Mouse (Mus musculus): ENCODE data around the gene Afm. TPM values are rescaled to one million over a fixed set of nuclear protein-coding genes. Genes with fewer than 3 reads are reported as not detected.

Afm gene
- polyA plus RNA-seq, 2 experiments = 11.1 to 16.8 TPM

GRCm38 (mm10) chr5:90492440-90492839 lies 26.3 kb upstream of the Afm start:
- peak overlapping the region; percentile 24 to 29; a peak in 3 of 4 replicates for H3K4me3 ChIP-seq (ENCODE audit: insufficient read depth in 1 of 2, low read depth in 2 of 2, low read length in 2 of 2)
- no peaks in the 10 kb centered on the region for H3K36me3 ChIP-seq (replicated peaks; ENCODE audit: control insufficient read depth, insufficient read depth, low read depth)
- H3K27ac ChIP-seq = no peak overlapping the region
- no peak for DNase-seq (ENCODE audit: low read depth in 3 of 3, low spot score in 3 of 3)
- H3K9ac ChIP-seq (replicated peaks) = no peak overlapping the region
- H3K9me3 ChIP-seq (ENCODE audit: control insufficient read depth, low read length) = no peaks in the 10 kb centered on the region
- no peak for TF ChIP-seq EP300 (IDR thresholded peaks at IDR 0.05; ENCODE audit: low read depth)
- peaks cover 0 to 4% of the 10 kb centered on the region in 2 experiments; a peak in 2 of 4 replicates for H3K4me1 ChIP-seq (replicated peaks; ENCODE audit: control insufficient read depth in 2 of 2, insufficient read depth in 2 of 2, low read length in 1 of 2)
- H3K4me2 ChIP-seq (ENCODE audit: low read depth) = peak overlapping the region; percentile 20; the same call in 1 of the 2 replicates
- ATAC-seq (ENCODE audit: insufficient read depth) = no peak
- 48% methylated on average over 9 of the region's 9 CpGs for WGBS (ENCODE audit: insufficient replicate concordance)
- no peaks in the 10 kb centered on the region for H3K27me3 ChIP-seq (ENCODE audit: control insufficient read depth, insufficient read depth, low read length)

- Histone ChIP-seq H3K36me3 (replicated peaks; ENCODE audit: control insufficient read depth, insufficient read depth, low read depth) (no peaks in the 10 kb centered on the region), H3K27me3 (ENCODE audit: control insufficient read depth, insufficient read depth, low read length) (no peaks in the 10 kb centered on the region), H3K9me3 (ENCODE audit: control insufficient read depth, low read length) (no peaks in the 10 kb centered on the region), H3K4me2 (ENCODE audit: low read depth) (no peak overlapping the region), H3K4me1 (replicated peaks; ENCODE audit: control insufficient read depth in 2 of 2, insufficient read depth in 2 of 2, low read length in 1 of 2) (peaks cover 0 to 2% of the 10 kb centered on the region in 2 experiments; a peak in 2 of 4 replicates), H3K9ac (replicated peaks) (no peak overlapping the region), H3K4me3 (ENCODE audit: insufficient read depth in 1 of 2, low read depth in 2 of 2, low read length in 2 of 2) (no peak overlapping the region), H3K27ac (no peak overlapping the region)
- DNase-seq (ENCODE audit: low read depth in 3 of 3, low spot score in 3 of 3) = no peak
- peak; percentile 48 for ATAC-seq (ENCODE audit: insufficient read depth)
- TF ChIP-seq EP300 (IDR thresholded peaks at IDR 0.05; ENCODE audit: low read depth) (no peak), CTCF (IDR thresholded peaks at IDR 0.05; ENCODE audit: low read depth) (no peak; the same call in 1 of the 2 replicates)
- WGBS (ENCODE audit: insufficient replicate concordance) = 57% methylated on average over 4 of the region's 4 CpGs
Measured at GRCm38 (mm10) chr5:90494308-90494707, 24.4 kb upstream of the Afm start.

- Histone ChIP-seq H3K27ac (no peak overlapping the region), H3K9me3 (ENCODE audit: control insufficient read depth, low read length) (no peaks in the 10 kb centered on the region), H3K36me3 (replicated peaks; ENCODE audit: control insufficient read depth, insufficient read depth, low read depth) (no peaks in the 10 kb centered on the region), H3K4me1 (replicated peaks; ENCODE audit: control insufficient read depth in 2 of 2, insufficient read depth in 2 of 2, low read length in 1 of 2) (no peaks in the 10 kb centered on the region), H3K4me2 (ENCODE audit: low read depth) (no peak overlapping the region), H3K4me3 (ENCODE audit: insufficient read depth in 1 of 2, low read depth in 2 of 2, low read length in 2 of 2) (no peak overlapping the region), H3K9ac (replicated peaks) (no peak overlapping the region), H3K27me3 (ENCODE audit: control insufficient read depth, insufficient read depth, low read length) (no peaks in the 10 kb centered on the region)
- ATAC-seq (ENCODE audit: insufficient read depth) (no peak), DNase-seq (ENCODE audit: low read depth in 3 of 3, low spot score in 3 of 3) (no peak)
- TF ChIP-seq EP300 (IDR thresholded peaks at IDR 0.05; ENCODE audit: low read depth) (no peak), CTCF (IDR thresholded peaks at IDR 0.05; ENCODE audit: low read depth) (no peak)
- WGBS (ENCODE audit: insufficient replicate concordance) = 52% methylated on average over 7 of the region's 7 CpGs
Measured at GRCm38 (mm10) chr5:90499509-90499908, 19.2 kb upstream of the Afm start.

- no peak for ATAC-seq (ENCODE audit: insufficient read depth)
- H3K9ac ChIP-seq (replicated peaks) = no peak overlapping the region
- DNase-seq (ENCODE audit: low read depth in 3 of 3, low spot score in 3 of 3) = no peak
- H3K27me3 ChIP-seq (ENCODE audit: control insufficient read depth, insufficient read depth, low read length) = no peaks in the 10 kb centered on the region
- no peaks in the 10 kb centered on the region for H3K36me3 ChIP-seq (replicated peaks; ENCODE audit: control insufficient read depth, insufficient read depth, low read depth)
- no peak overlapping the region for H3K4me3 ChIP-seq (ENCODE audit: insufficient read depth in 1 of 2, low read depth in 2 of 2, low read length in 2 of 2)
- H3K4me2 ChIP-seq (ENCODE audit: low read depth) = no peak overlapping the region
- no peak for TF ChIP-seq EP300 (IDR thresholded peaks at IDR 0.05; ENCODE audit: low read depth)
- TF ChIP-seq CTCF (IDR thresholded peaks at IDR 0.05; ENCODE audit: low read depth) = peak; percentile 85
- no peak overlapping the region for H3K27ac ChIP-seq
- no peaks in the 10 kb centered on the region for H3K4me1 ChIP-seq (replicated peaks; ENCODE audit: control insufficient read depth in 2 of 2, insufficient read depth in 2 of 2, low read length in 1 of 2)
- WGBS (ENCODE audit: insufficient replicate concordance) = 4% methylated on average over 6 of the region's 6 CpGs
- no peaks in the 10 kb centered on the region for H3K9me3 ChIP-seq (ENCODE audit: control insufficient read depth, low read length)
Measured at GRCm38 (mm10) chr5:90500714-90501113, 18.0 kb upstream of the Afm start.

DNA sequence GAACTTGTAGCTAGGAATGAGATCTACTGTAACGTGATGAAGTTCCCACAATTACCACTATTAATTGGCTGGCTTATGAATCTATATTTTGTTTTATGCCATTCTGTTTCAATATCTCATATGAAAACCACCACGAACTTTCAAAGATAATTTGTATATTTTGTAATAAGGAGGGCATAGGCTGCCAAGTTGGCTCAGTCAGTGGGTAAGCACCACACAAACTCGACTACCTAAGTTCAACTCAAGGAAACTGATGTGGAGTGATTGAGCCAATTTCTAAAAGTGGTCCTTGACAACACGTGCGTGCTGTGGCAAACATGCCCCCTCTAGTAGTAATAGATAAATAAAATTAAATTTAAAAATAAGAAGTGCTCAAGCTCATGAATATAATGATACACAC lies 17.0 kb upstream of the Afm start:
- WGBS (ENCODE audit: insufficient replicate concordance) = 60% methylated on average over 5 of the region's 5 CpGs
- Histone ChIP-seq H3K4me1 (replicated peaks; ENCODE audit: control insufficient read depth in 2 of 2, insufficient read depth in 2 of 2, low read length in 1 of 2) (no peaks in the 10 kb centered on the region), H3K27me3 (ENCODE audit: control insufficient read depth, insufficient read depth, low read length) (no peaks in the 10 kb centered on the region), H3K9ac (replicated peaks) (no peak overlapping the region), H3K4me3 (ENCODE audit: insufficient read depth in 1 of 2, low read depth in 2 of 2, low read length in 2 of 2) (no peak overlapping the region), H3K27ac (no peak overlapping the region), H3K9me3 (ENCODE audit: control insufficient read depth, low read length) (no peaks in the 10 kb centered on the region), H3K36me3 (replicated peaks; ENCODE audit: control insufficient read depth, insufficient read depth, low read depth) (no peaks in the 10 kb centered on the region), H3K4me2 (ENCODE audit: low read depth) (no peak overlapping the region)
- no peak for DNase-seq (ENCODE audit: low read depth in 3 of 3, low spot score in 3 of 3)
- no peak for ATAC-seq (ENCODE audit: insufficient read depth)
- TF ChIP-seq EP300 (IDR thresholded peaks at IDR 0.05; ENCODE audit: low read depth) = no peak
